Mouse (Mus musculus): ENCODE results near the gene Dad1. TPM values are rescaled to one million over a fixed set of nuclear protein-coding genes. Genes with fewer than 3 reads are reported as not detected.
A peak's percentile ranks its signal among the peaks of the same experiment; 100 is the strongest.

Gene Dad1
- polyA plus RNA-seq, 1 experiment from 2014 or later: 382 TPM

GRCm38 (mm10) chr14:54220726-54221494 lies 33.0 kb downstream of the Dad1 start:
- no peaks in the 10 kb centered on the region for H3K27me3 ChIP-seq (ENCODE audit: insufficient read depth, low read length)
- no peaks in the 10 kb centered on the region for H3K9me3 ChIP-seq (ENCODE audit: low read depth, low read length)
- ATAC-seq (ENCODE audit: insufficient read depth): no peak
- no peak for TF ChIP-seq CTCF (IDR thresholded peaks at IDR 0.05; ENCODE audit: low read depth)
- WGBS: 64% methylated on average over 8 of the region's 8 CpGs
- H3K27ac ChIP-seq (ENCODE audit: low read depth): no peak overlapping the region
- H3K4me1 ChIP-seq (ENCODE audit: insufficient read depth): peaks cover 4% of the 10 kb centered on the region; the same call in 1 of the 2 replicates
- DNase-seq: no peak
- H3K4me2 ChIP-seq: no peak overlapping the region
- no peak overlapping the region for H3K9ac ChIP-seq
- H3K36me3 ChIP-seq (ENCODE audit: insufficient read depth): no peaks in the 10 kb centered on the region
- H3K4me3 ChIP-seq (ENCODE audit: low read depth, low read length): no peak overlapping the region

- H3K9ac ChIP-seq: no peak overlapping the region
- DNase-seq: no peak
- H3K4me1 ChIP-seq (ENCODE audit: insufficient read depth): peaks cover 3% of the 10 kb centered on the region; the same call in 1 of the 2 replicates
- H3K4me3 ChIP-seq (ENCODE audit: low read depth, low read length): no peak overlapping the region
- H3K9me3 ChIP-seq (ENCODE audit: low read depth, low read length): no peaks in the 10 kb centered on the region
- H3K27ac ChIP-seq (ENCODE audit: low read depth): no peak overlapping the region
- no peaks in the 10 kb centered on the region for H3K27me3 ChIP-seq (ENCODE audit: insufficient read depth, low read length)
- no peak for ATAC-seq (ENCODE audit: insufficient read depth)
- H3K36me3 ChIP-seq (ENCODE audit: insufficient read depth): no peaks in the 10 kb centered on the region
- H3K4me2 ChIP-seq: no peak overlapping the region
- TF ChIP-seq CTCF (IDR thresholded peaks at IDR 0.05; ENCODE audit: low read depth): no peak
- WGBS: 47% methylated on average over 7 of the region's 7 CpGs
Observed at GRCm38 (mm10) chr14:54219849-54220248, 34.1 kb downstream of the Dad1 start.

GRCm38 (mm10) chr14:54219256-54219655 lies 34.6 kb downstream of the Dad1 start:
- no peak for TF ChIP-seq CTCF (IDR thresholded peaks at IDR 0.05; ENCODE audit: low read depth)
- DNase-seq (no peak), ATAC-seq (ENCODE audit: insufficient read depth) (no peak)
- Histone ChIP-seq H3K27me3 (ENCODE audit: insufficient read depth, low read length) (no peaks in the 10 kb centered on the region), H3K4me3 (ENCODE audit: low read depth, low read length) (no peak overlapping the region), H3K4me2 (no peak overlapping the region), H3K9ac (no peak overlapping the region), H3K36me3 (ENCODE audit: insufficient read depth) (no peaks in the 10 kb centered on the region), H3K9me3 (ENCODE audit: low read depth, low read length) (no peaks in the 10 kb centered on the region), H3K27ac (ENCODE audit: low read depth) (no peak overlapping the region), H3K4me1 (ENCODE audit: insufficient read depth) (0 out of 2 replicates have a peak, but pooled peaks cover 6% of the 10 kb centered on the region)
- 39% methylated on average over 8 of the region's 8 CpGs for WGBS

- H3K36me3 ChIP-seq (ENCODE audit: insufficient read depth): no peaks in the 10 kb centered on the region
- WGBS: 46% methylated on average over 9 of the region's 9 CpGs
- no peak overlapping the region for H3K4me2 ChIP-seq
- H3K9ac ChIP-seq: no peak overlapping the region
- ATAC-seq (ENCODE audit: insufficient read depth) (no peak), DNase-seq (no peak)
- no peak overlapping the region for H3K4me3 ChIP-seq (ENCODE audit: low read depth, low read length)
- 0 out of 2 replicates have a peak, but pooled peaks cover 6% of the 10 kb centered on the region for H3K4me1 ChIP-seq (ENCODE audit: insufficient read depth)
- TF ChIP-seq CTCF (IDR thresholded peaks at IDR 0.05; ENCODE audit: low read depth): no peak
- H3K27me3 ChIP-seq (ENCODE audit: insufficient read depth, low read length): no peaks in the 10 kb centered on the region
- no peak overlapping the region for H3K27ac ChIP-seq (ENCODE audit: low read depth)
- no peaks in the 10 kb centered on the region for H3K9me3 ChIP-seq (ENCODE audit: low read depth, low read length)
Observed at GRCm38 (mm10) chr14:54218721-54219120, 35.2 kb downstream of the Dad1 start.

- no peak overlapping the region for H3K27ac ChIP-seq (ENCODE audit: low read depth)
- no peak for DNase-seq
Observed at GRCm38 (mm10) chr14:54218233-54218632, 35.7 kb downstream of the Dad1 start.

GRCm38 (mm10) chr14:54216126-54216525 lies 37.8 kb downstream of the Dad1 start:
- ATAC-seq (ENCODE audit: insufficient read depth): no peak
- TF ChIP-seq CTCF (IDR thresholded peaks at IDR 0.05; ENCODE audit: low read depth): no peak
- no peak overlapping the region for H3K4me2 ChIP-seq
- H3K27ac ChIP-seq (ENCODE audit: low read depth): no peak overlapping the region
- 85% methylated on average over 7 of the region's 7 CpGs for WGBS
- no peaks in the 10 kb centered on the region for H3K27me3 ChIP-seq (ENCODE audit: insufficient read depth, low read length)
- H3K9ac ChIP-seq: no peak overlapping the region
- H3K36me3 ChIP-seq (ENCODE audit: insufficient read depth): no peaks in the 10 kb centered on the region
- 0 out of 2 replicates have a peak, but pooled peaks cover 6% of the 10 kb centered on the region for H3K4me1 ChIP-seq (ENCODE audit: insufficient read depth)
- no peak overlapping the region for H3K4me3 ChIP-seq (ENCODE audit: low read depth, low read length)
- no peaks in the 10 kb centered on the region for H3K9me3 ChIP-seq (ENCODE audit: low read depth, low read length)
- no peak for DNase-seq

More at GRCm38 (mm10) chr14:54218233-54218632, 35.7 kb downstream of the Dad1 start:
- Histone ChIP-seq H3K36me3 (ENCODE audit: insufficient read depth) (no peaks in the 10 kb centered on the region), H3K4me3 (ENCODE audit: low read depth, low read length) (no peak overlapping the region), H3K4me2 (no peak overlapping the region), H3K9ac (no peak overlapping the region), H3K4me1 (ENCODE audit: insufficient read depth) (0 out of 2 replicates have a peak, but pooled peaks cover 6% of the 10 kb centered on the region), H3K27me3 (ENCODE audit: insufficient read depth, low read length) (no peaks in the 10 kb centered on the region), H3K9me3 (ENCODE audit: low read depth, low read length) (no peaks in the 10 kb centered on the region)
- no peak for TF ChIP-seq CTCF (IDR thresholded peaks at IDR 0.05; ENCODE audit: low read depth)
- WGBS: 23% methylated on average over 1 of the region's 1 CpGs
- no peak for ATAC-seq (ENCODE audit: insufficient read depth)

- no peak overlapping the region for H3K4me3 ChIP-seq (ENCODE audit: low read depth, low read length)
- H3K4me2 ChIP-seq: no peak overlapping the region
- ATAC-seq (ENCODE audit: insufficient read depth) (no peak), DNase-seq (no peak)
- no peaks in the 10 kb centered on the region for H3K27me3 ChIP-seq (ENCODE audit: insufficient read depth, low read length)
- 0 out of 2 replicates have a peak, but pooled peaks cover 6% of the 10 kb centered on the region for H3K4me1 ChIP-seq (ENCODE audit: insufficient read depth)
- H3K27ac ChIP-seq (ENCODE audit: low read depth): peak overlapping the region; percentile 36; the same call in 1 of the 2 replicates
- WGBS: 54% methylated on average over 10 of the region's 10 CpGs
- no peaks in the 10 kb centered on the region for H3K36me3 ChIP-seq (ENCODE audit: insufficient read depth)
- H3K9ac ChIP-seq: no peak overlapping the region
- TF ChIP-seq CTCF (IDR thresholded peaks at IDR 0.05; ENCODE audit: low read depth): no peak
- H3K9me3 ChIP-seq (ENCODE audit: low read depth, low read length): no peaks in the 10 kb centered on the region
Observed at GRCm38 (mm10) chr14:54214901-54215300, 39.0 kb downstream of the Dad1 start.
